Mouse (Mus musculus) kidney, embryonic 14.5 days (tissue): ENCODE measurements around the gene Nid2. TPM values are rescaled to one million over a fixed set of nuclear protein-coding genes. Genes with fewer than 3 reads are reported as not detected.

Source experiments
- ATAC-seq: fragments of 200-750 bp; cut with Nextera tagmentation; 2 replicates; pipeline ENCODE4 v1.8.0; 2017; ENCODE audit warnings: moderate number of reproducible peaks, mild to moderate bottlenecking, moderate TSS enrichment, moderate library complexity; ENCODE audit not compliant: low FRiP score, low TSS enrichment
- H3K27ac ChIP-seq: fragments of 300-500 bp; sonication (generic); 2 replicates; pipeline ENCODE4 v1.5.1; 2014; ENCODE audit warnings: low read depth, mild to moderate bottlenecking, low read length, moderate library complexity, mixed read lengths
- H3K27me3 ChIP-seq: fragments of 300-500 bp; sonication (generic); 2 replicates; pipeline ENCODE4 v1.6.1; 2014; ENCODE audit warnings: mild to moderate bottlenecking, low read length; ENCODE audit not compliant: control insufficient read depth, insufficient read depth
- H3K36me3 ChIP-seq: fragments of 300-500 bp; sonication (generic); 2 replicates; pipeline ENCODE4 v1.6.1; 2014; ENCODE audit warnings: low read length, mixed read lengths; ENCODE audit not compliant: control insufficient read depth, insufficient read depth
- H3K4me1 ChIP-seq: fragments of 300-500 bp; sonication (generic); 2 replicates; pipeline ENCODE4 v1.6.1; 2014; ENCODE audit warnings: low read length, mixed read lengths; ENCODE audit not compliant: control insufficient read depth, insufficient read depth
- H3K4me2 ChIP-seq: fragments of 300-500 bp; sonication (generic); replicated peaks from 2 replicates; pipeline ENCODE4 v1.6.1; 2014; ENCODE audit warnings: low read depth, mild to moderate bottlenecking, low read length
- H3K4me3 ChIP-seq: fragments of 300-500 bp; sonication (generic); 2 replicates; pipeline ENCODE4 v1.5.1; 2014; ENCODE audit warnings: mild to moderate bottlenecking, low read length
- H3K9ac ChIP-seq: fragments of 300-500 bp; sonication (generic); 2 replicates; pipeline ENCODE4 v1.6.1; 2014; ENCODE audit warnings: low read depth, mild to moderate bottlenecking, low read length, moderate library complexity
- H3K9me3 ChIP-seq: fragments of 300-500 bp; sonication (generic); 2 replicates; pipeline ENCODE4 v1.6.1; 2016; ENCODE audit warnings: low read length; ENCODE audit not compliant: control insufficient read depth
- WGBS: fragments of 180-500 bp; shearing (Covaris S2); extraction: QIAGEN DNeasy Blood & Tissue Kit; methylation state at CpG from one replicate; pipeline ENCODE4 v1.1.7; 2014; 5-methylcytosine and 5-hydroxymethylcytosine counted together
- polyA plus RNA-seq: library from polyadenylated mRNA; unstranded; fragments of >200 nt; fragmentation: Nextera tagmentation; extraction: Ambion mirVana; gene quantifications from 2 replicates; pipeline ENCODE4 v1.2.1, GENCODE M21; 2014

Gene Nid2
- polyA plus RNA-seq, 1 experiment from 2014 or later = 95.7 TPM

DNA sequence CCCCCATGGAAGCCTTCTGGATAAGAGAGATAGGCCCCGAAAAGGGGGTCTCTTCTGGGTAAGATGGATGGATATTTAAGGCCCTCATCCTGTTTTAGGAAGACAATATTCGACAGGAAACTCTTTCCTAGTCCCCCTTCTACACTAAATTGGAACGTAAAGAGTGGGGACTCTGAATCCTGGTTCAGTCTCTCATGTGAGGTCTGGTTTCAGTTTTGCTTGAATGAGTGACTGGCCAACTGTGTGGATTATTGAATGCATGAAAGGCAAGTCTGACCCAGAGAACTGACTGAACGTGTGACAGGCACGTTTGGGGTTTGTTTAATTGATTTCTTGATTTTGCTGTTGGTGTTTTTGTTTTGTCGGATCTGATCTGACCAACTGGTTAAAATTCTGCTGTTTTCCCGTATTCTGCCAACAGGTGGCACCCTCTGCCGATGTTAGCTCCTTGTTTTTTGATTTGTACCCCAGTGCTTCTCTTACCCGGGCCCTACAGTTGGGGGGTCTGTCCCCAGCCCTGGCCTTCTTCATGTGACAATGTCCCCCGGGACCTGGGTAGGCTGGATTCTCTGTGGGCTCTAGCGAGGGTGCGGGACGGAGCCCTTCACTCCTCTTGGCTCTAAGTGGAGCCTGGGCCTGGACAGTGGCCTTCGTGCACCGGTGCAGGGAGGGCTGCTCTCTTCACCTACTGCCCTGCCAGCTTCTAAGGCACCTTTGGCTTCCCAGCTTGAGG, 88.7 kb downstream of the Nid2 start:
- no peaks in the 10 kb centered on the region for H3K9me3 ChIP-seq
- no peaks in the 10 kb centered on the region for H3K27me3 ChIP-seq
- no peak overlapping the region for H3K27ac ChIP-seq
- H3K4me3 ChIP-seq = peak overlapping the region; percentile 5; the same call in 1 of the 2 replicates
- peak; percentile 39; the same call in 1 of the 2 replicates for ATAC-seq
- H3K9ac ChIP-seq = peak overlapping the region; percentile 54; the same call in 1 of the 2 replicates
- H3K36me3 ChIP-seq = no peaks in the 10 kb centered on the region
- WGBS = 26% methylated on average over 15 of the region's 15 CpGs
- peak overlapping the region; percentile 39 for H3K4me2 ChIP-seq
- H3K4me1 ChIP-seq = no peaks in the 10 kb centered on the region

- Histone ChIP-seq H3K4me3 (no peak overlapping the region), H3K9me3 (no peaks in the 10 kb centered on the region), H3K27ac (no peak overlapping the region), H3K4me2 (no peak overlapping the region), H3K4me1 (no peaks in the 10 kb centered on the region), H3K9ac (no peak overlapping the region), H3K27me3 (no peaks in the 10 kb centered on the region), H3K36me3 (no peaks in the 10 kb centered on the region)
- no peak for ATAC-seq
- WGBS = 66% methylated on average over 3 of the region's 3 CpGs
Measured at GRCm38 (mm10) chr14:19853471-19853870, 102.4 kb downstream of the Nid2 start.

- WGBS = 79% methylated on average over 2 of the region's 2 CpGs
- Histone ChIP-seq H3K27me3 (no peaks in the 10 kb centered on the region), H3K4me3 (no peak overlapping the region), H3K9me3 (no peaks in the 10 kb centered on the region), H3K4me2 (no peak overlapping the region), H3K36me3 (no peaks in the 10 kb centered on the region), H3K9ac (no peak overlapping the region), H3K4me1 (no peaks in the 10 kb centered on the region), H3K27ac (no peak overlapping the region)
- ATAC-seq = no peak
Measured at GRCm38 (mm10) chr14:19858279-19858678, 107.2 kb downstream of the Nid2 start.

DNA sequence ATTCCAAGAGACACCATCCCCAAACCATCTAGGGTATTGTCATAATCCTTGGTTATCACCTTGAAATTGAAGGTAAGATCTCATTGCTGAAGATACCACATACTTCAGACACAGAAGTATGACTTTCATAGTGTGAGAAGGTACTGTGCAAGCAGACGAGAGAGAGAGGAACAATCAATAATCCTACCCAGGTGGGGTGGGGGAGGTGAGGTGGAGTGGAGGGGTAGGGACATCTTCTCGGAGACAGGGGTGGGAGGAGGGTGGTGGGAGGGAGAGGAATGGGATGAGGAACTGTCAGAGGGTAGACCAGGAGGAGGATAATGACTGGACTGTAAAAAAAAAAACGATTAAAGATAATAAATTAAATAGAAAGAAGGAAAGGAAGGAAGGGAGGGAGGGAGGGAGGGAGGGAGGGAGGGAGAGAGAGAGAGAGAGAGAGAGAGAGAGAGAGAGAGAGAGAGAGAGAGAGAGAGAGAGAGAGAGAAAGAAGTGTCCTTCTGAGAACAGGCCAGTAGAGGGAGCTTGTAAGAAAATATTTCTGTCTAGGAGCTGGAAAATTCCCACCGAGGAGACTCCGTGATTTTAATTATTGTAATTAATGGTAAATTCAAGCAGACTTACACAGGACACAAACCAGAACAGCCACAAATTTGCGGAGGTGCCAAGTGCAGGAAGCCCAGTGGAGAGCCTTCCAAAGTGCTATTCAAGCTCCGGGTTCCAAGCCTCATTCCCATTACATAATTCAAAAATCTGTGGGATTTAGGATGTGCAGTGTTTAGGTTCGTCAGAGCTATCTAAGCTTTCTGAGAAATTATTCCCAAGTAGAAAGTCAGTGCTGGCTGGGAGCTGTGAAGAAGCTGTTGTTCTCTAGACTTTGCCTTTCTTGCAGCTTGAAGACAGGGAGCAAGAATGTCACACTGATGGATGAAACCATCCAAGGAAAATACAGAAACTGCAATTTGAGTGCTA, 108.0 kb downstream of the Nid2 start:
- Histone ChIP-seq H3K9ac (no peak overlapping the region), H3K4me3 (no peak overlapping the region), H3K27ac (no peak overlapping the region), H3K4me1 (no peaks in the 10 kb centered on the region), H3K9me3 (no peaks in the 10 kb centered on the region), H3K4me2 (no peak overlapping the region), H3K36me3 (no peaks in the 10 kb centered on the region), H3K27me3 (no peaks in the 10 kb centered on the region)
- 47% methylated on average over 8 of the region's 8 CpGs for WGBS
- ATAC-seq = no peak

GRCm38 (mm10) chr14:19860281-19860680, 109.2 kb downstream of the Nid2 start:
- H3K36me3 ChIP-seq = no peaks in the 10 kb centered on the region
- no peak for ATAC-seq

More at GRCm38 (mm10) chr14:19860281-19860680, 109.2 kb downstream of the Nid2 start:
- Histone ChIP-seq H3K4me3 (no peak overlapping the region), H3K9me3 (no peaks in the 10 kb centered on the region), H3K4me2 (no peak overlapping the region), H3K4me1 (no peaks in the 10 kb centered on the region), H3K27me3 (no peaks in the 10 kb centered on the region), H3K27ac (no peak overlapping the region), H3K9ac (no peak overlapping the region)
- WGBS = 94% methylated on average over 4 of the region's 4 CpGs

Other genes starting within 250 kb of the Nid2 start
- gene Gm2244, start 201.3 kb upstream of the Nid2 start, polyA plus RNA-seq = 0.16 TPM in 1 of 2 replicates, not detected in the other
- 2.9 and 3.2 TPM in 2 replicates for gene Gm2237, start 166.1 kb upstream of the Nid2 start, polyA plus RNA-seq
- not detected in 2 replicates for gene Gm5458, start 148.7 kb upstream of the Nid2 start, polyA plus RNA-seq
- gene Rtraf, start 72.6 kb downstream of the Nid2 start, polyA plus RNA-seq = 230 and 277 TPM in 2 replicates
- gene Gng2, start 226.4 kb downstream of the Nid2 start, polyA plus RNA-seq = 51.5 and 52.9 TPM in 2 replicates